Mouse (Mus musculus) erythroid progenitor cell, adult 5-6 weeks (primary cell): ENCODE measurements around the gene Mitd1. TPM values are rescaled to one million over a fixed set of nuclear protein-coding genes. Genes with fewer than 3 reads are reported as not detected.

ENCODE experiments used
- ATAC-seq: replicated peaks from 2 replicates; pipeline ENCODE4 v1.8.0; 2016; ENCODE audit warnings: moderate number of reproducible peaks, mild to moderate bottlenecking, moderate TSS enrichment, inconsistent platforms; ENCODE audit not compliant: poor library complexity, low FRiP score, severe bottlenecking
- total RNA-seq, 2 experiments: library from RNA; stranded (forward) in 1 of 2; stranded (reverse) in 1 of 2; fragments of 150-400 nt in 1 of 2; fragments of 186-747, 209-891 nt in 1 of 2; gene quantifications; 2 replicates each; pipeline versions ENCODE4 v1.2.3 to v1.2.4; 2015 to 2017; ENCODE audit warnings: low replicate concordance in 2 of 2

Mitd1 gene
- total RNA-seq, 2 experiments from 2014 or later: 12.2 to 24.4 TPM

GRCm38 (mm10) chr1:37869362-37869761 is 20.8 kb downstream of the Mitd1 start:
- ATAC-seq: no peak

- ATAC-seq: no peak
These were observed 21.6 kb downstream of the Mitd1 start for GRCm38 (mm10) chr1:37868640-37869039.

GRCm38 (mm10) chr1:37867684-37868322 is 22.4 kb downstream of the Mitd1 start:
- no peak for ATAC-seq

GRCm38 (mm10) chr1:37867056-37867455 is 23.2 kb downstream of the Mitd1 start:
- no peak for ATAC-seq

GRCm38 (mm10) chr1:37866286-37866685 is 23.9 kb downstream of the Mitd1 start, which contains the start of gene Tsga10:
Gene Tsga10 (minus strand): TSS chr1:37866429.
- no peak for ATAC-seq

GRCm38 (mm10) chr1:37865401-37866215 is 24.6 kb downstream of the Mitd1 start:
- no peak for ATAC-seq

- ATAC-seq: peak; percentile 87
These were observed 25.5 kb downstream of the Mitd1 start for GRCm38 (mm10) chr1:37864511-37865400.

GRCm38 (mm10) chr1:37850696-37851095 is 39.5 kb downstream of the Mitd1 start:
- ATAC-seq: no peak

- ATAC-seq: no peak
These were observed 43.3 kb downstream of the Mitd1 start for GRCm38 (mm10) chr1:37846878-37847277.

- ATAC-seq: no peak
These were observed 58.5 kb downstream of the Mitd1 start for GRCm38 (mm10) chr1:37831681-37832080.

Other genes with a start within 250 kb of the Mitd1 start
- 1.8 TPM in 1 of 2 replicates, not detected in the other for gene 2010300C02Rik, start 170.3 kb downstream of the Mitd1 start, total RNA-seq (2015; ENCODE audit: low replicate concordance)
- 0.13 TPM in 1 of 2 replicates, not detected in the other for gene 2010300C02Rik, start 170.3 kb downstream of the Mitd1 start, total RNA-seq (2017; ENCODE audit: low replicate concordance)
- 5.4 and 6.8 TPM in 2 replicates for gene Tsga10, start 24.0 kb downstream of the Mitd1 start, total RNA-seq (2015; ENCODE audit: low replicate concordance)
- 1.8 and 2.2 TPM in 2 replicates for gene Tsga10, start 24.0 kb downstream of the Mitd1 start, total RNA-seq (2017; ENCODE audit: low replicate concordance)
- 2.5 TPM in 1 of 2 replicates, not detected in the other for gene Lipt1, start 18.7 kb downstream of the Mitd1 start, total RNA-seq (2015; ENCODE audit: low replicate concordance)
- 0.38 and 0.77 TPM in 2 replicates for gene Lipt1, start 18.7 kb downstream of the Mitd1 start, total RNA-seq (2017; ENCODE audit: low replicate concordance)
- 83.0 and 94.1 TPM in 2 replicates for gene Mrpl30, start 66 bp upstream of the Mitd1 start, total RNA-seq (2015; ENCODE audit: low replicate concordance)
- gene Mrpl30, start 66 bp upstream of the Mitd1 start, total RNA-seq (2017; ENCODE audit: low replicate concordance): 41.1 and 57.8 TPM in 2 replicates
- gene Lyg2, start 26.1 kb upstream of the Mitd1 start, total RNA-seq (2015; ENCODE audit: low replicate concordance): not detected in 2 replicates
- gene Lyg2, start 26.1 kb upstream of the Mitd1 start, total RNA-seq (2017; ENCODE audit: low replicate concordance): not detected in 2 replicates
- not detected in 2 replicates for gene Lyg1, start 67.3 kb upstream of the Mitd1 start, total RNA-seq (2015; ENCODE audit: low replicate concordance)
- gene Lyg1, start 67.3 kb upstream of the Mitd1 start, total RNA-seq (2017; ENCODE audit: low replicate concordance): not detected in 2 replicates
- 26.8 and 59.1 TPM in 2 replicates for gene Txndc9, start 107.5 kb upstream of the Mitd1 start, total RNA-seq (2015; ENCODE audit: low replicate concordance)
- gene Txndc9, start 107.5 kb upstream of the Mitd1 start, total RNA-seq (2017; ENCODE audit: low replicate concordance): 27.0 and 43.0 TPM in 2 replicates
- 14.4 and 14.7 TPM in 2 replicates for gene Eif5b, start 107.6 kb upstream of the Mitd1 start, total RNA-seq (2015; ENCODE audit: low replicate concordance)
- 12.9 and 14.9 TPM in 2 replicates for gene Eif5b, start 107.6 kb upstream of the Mitd1 start, total RNA-seq (2017; ENCODE audit: low replicate concordance)
- gene Rev1, start 239.4 kb upstream of the Mitd1 start, total RNA-seq (2015; ENCODE audit: low replicate concordance): 56.2 and 59.8 TPM in 2 replicates
- gene Rev1, start 239.4 kb upstream of the Mitd1 start, total RNA-seq (2017; ENCODE audit: low replicate concordance): 64.8 and 109 TPM in 2 replicates